Mouse (Mus musculus) liver, adult 2 months (tissue): ENCODE measurements around the gene Zfp422.

Experiments used
- CTCF ChIP-seq: fragments of 200-500 bp; IDR thresholded peaks from 2 replicates; pipeline ENCODE4 v1.5.1; 2011; ENCODE audit warnings: low read depth, low read length, control low read depth
- POLR2A ChIP-seq: fragments of 200-500 bp; IDR thresholded peaks from 2 replicates; pipeline ENCODE4 v1.6.1; 2011; ENCODE audit warnings: low read length, control low read depth; ENCODE audit not compliant: insufficient read depth; ENCODE audit errors: extremely low read depth

DNA sequence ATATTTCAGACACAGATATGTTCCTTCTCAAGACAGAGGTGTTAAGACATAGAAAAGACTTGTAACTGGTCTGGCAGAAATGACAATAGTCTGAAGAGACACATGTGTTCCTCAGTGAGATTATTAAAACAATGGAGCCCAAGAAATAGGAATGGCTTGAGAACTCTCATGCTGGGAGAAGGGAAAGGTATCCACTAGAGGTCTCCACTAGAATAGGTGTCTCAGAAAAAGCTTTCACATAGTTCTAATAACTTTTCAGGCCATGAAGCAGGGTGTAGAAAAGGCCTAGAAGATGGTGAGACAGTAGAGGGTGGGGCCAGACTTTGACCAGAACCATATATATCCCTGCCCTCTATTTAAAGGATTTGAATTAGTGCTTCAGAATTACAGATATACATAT lies 10.7 kb downstream of the Zfp422 start:
- TF ChIP-seq CTCF (0 out of 2 replicates have a peak, but pooled peaks have one; percentile 5), POLR2A (no peak)
